Mouse (Mus musculus) kidney, postnatal 4 days (tissue): ENCODE data around the gene Osbpl5.

Source experiments
- DNase-seq, 2 experiments: peaks; one replicate each; pipeline ENCODE4 v3.0.0; 2021; ENCODE audit warnings: mixed read lengths in 2 of 2

Osbpl5 gene

DNA sequence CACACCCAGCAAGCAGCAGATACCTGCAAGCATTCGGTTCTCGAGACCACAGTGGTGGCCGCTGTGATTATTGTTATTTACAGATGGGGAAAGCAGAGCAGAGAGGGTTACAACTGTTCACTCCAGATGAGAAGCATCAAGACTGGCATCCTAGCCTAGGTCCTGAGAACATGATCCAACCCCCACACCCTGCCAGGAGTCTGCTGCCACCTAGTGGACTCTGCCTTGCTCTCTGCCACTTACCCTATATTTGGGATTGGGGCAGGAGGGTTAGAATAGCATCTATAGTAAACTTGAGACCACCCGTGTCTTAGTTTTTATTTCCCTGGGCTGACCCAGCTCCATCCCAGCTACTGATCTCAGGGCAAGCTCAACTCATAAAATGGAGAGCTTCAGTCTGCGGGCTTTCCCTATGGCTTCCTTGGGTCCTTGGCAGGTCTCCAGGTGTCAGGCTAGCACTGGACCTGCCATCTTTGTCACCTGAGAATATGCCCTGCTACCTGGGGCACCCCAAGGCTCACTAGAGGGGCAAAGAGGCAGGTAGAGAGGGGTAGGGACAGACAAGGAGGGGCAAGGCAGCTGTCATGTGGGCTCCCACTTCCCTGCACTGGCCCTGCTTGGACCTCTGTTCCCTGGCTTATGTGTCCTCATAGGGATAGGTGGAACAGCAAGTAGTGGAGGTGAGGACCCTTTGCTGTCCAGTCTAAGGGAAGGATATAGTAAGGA is 2.6 kb downstream of the Osbpl5 start:
- peak; percentile 79 to 83 for DNase-seq

DNA sequence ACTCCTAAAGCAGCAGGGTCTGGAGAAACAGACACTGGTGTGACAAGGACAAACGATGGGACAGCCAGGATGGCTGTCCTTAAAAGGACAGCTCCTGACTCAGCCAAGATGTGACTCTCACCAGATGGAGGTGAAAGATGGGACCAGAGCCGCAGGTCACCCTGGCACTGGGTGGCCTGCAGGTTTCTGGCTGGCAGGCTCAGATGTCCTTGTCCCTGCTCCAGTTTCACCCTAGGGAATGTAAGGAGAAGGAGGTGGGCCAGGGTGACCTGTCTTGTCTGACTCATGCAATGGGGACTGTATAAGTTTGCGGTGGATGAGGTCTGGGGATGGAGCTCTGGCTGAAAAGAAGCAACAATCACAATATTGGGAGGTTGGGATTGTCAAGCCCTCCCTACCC is 4.2 kb downstream of the Osbpl5 start:
- DNase-seq, result no peak

DNA sequence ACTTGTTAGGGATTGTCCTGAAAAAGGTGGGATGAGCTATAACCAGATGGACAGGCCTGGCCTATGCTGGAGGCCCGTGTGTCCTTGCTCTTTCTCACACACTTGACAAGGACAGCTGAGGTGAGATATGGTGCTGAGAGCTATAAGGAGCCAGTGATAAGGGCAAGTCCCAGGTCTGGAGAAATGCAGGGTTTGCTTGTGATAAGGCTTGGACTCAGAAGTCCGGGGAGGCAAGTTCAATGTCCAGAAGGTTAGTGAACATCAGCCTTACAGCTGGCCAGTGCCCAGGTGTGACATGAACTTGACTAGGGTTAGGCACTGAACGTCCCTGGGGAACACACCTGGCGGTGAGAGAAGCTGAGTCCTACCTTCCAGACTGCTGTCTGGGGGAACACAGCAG is 4.7 kb downstream of the Osbpl5 start:
- no peak for DNase-seq

DNA sequence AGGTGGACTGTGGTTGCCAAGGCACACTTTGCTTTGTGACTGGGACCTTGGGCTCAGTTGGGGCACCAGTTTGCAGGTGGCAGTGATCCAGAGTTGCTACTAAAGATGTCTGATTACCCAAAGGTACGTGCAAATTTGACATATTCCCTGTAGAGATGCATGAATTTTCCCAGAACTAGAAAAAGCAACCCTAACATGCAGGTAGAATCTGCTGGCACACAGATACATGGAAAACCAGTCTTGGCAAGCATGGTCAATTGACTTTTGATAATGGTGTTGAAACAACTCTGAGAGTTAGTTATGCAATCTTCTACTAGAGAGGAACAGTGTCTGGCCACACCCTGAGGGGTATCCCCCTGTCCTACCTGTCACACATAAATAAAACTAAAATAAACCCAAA is 5.4 kb downstream of the Osbpl5 start:
- no peak for DNase-seq

DNA sequence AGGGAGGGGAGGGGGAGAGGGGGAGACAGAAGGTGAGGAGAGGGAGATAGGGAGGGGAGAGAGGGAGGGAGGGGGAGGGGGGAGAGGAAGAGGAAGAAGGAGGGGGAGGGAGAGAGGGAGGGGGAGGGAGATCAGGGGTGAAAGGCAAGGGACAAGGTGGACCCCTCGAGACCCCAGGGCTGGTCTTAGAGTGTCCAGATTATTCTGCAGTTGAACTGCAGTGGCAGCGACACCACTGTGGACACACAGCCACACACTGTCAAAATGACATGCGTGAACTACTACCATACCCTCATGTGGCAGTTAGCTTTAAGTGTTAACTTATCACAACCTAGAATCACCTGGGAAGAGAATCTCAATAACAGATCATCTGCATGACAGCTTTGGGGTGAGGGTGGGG is 7.7 kb downstream of the Osbpl5 start:
- no peak for DNase-seq

DNA sequence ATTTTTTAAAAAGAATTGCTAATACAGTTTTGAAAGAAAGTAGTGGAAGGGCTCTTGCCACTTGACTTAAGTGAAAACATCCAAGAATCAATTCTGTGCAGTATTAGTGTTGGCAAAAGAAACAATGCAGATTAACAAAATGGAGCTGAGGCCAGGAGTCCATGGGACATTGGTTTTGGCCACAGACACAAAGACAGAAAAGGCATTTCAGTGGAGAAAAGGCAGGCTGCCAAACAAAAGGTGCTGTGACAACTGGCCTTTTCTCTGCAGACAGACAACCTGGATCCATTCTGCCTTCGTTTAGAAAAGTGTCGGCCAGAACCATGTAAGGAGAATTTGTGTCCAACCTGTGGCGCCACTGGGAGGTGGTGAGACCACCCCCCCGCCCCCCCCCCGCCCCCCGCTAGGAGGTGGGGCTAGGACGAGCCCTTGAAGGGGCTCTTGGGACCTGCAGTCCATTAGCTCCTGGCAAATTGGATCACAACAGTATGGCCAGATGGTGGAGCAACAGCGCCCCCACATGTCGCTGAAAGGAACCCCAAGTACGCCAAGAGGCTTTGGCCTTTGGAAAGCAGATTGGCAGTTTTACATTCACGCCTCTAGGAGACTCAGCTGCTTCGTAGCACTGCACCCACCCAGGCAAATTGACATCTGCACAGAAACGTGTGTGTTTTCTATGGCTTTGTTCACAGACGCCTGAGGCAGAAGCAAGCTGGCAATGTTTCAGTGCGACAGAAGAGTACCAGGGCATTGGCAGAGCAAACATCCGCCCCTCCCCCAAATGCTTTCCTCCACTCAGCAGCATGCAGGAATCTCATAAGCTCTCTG is 8.5 kb downstream of the Osbpl5 start:
- DNase-seq, result peak; percentile 95 to 96

DNA sequence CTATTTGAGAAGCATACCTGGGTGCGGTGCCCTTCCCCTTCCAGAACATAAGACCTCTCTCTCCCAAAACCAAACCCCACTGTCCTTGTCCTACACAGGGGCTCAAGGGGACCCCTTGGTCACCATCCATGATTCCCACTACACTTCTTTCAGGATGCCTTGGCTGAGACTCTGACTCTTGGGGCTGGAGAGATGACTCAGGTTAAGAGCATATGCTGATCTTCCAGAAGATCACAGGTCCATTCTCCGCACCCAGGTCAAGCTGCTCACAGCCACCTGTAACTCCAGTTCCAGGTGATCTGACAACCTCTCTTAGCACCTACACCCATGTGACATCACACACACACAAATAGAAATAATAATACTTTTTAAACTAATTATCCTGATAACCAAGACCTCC is 16.1 kb downstream of the Osbpl5 start:
- DNase-seq, result no peak

DNA sequence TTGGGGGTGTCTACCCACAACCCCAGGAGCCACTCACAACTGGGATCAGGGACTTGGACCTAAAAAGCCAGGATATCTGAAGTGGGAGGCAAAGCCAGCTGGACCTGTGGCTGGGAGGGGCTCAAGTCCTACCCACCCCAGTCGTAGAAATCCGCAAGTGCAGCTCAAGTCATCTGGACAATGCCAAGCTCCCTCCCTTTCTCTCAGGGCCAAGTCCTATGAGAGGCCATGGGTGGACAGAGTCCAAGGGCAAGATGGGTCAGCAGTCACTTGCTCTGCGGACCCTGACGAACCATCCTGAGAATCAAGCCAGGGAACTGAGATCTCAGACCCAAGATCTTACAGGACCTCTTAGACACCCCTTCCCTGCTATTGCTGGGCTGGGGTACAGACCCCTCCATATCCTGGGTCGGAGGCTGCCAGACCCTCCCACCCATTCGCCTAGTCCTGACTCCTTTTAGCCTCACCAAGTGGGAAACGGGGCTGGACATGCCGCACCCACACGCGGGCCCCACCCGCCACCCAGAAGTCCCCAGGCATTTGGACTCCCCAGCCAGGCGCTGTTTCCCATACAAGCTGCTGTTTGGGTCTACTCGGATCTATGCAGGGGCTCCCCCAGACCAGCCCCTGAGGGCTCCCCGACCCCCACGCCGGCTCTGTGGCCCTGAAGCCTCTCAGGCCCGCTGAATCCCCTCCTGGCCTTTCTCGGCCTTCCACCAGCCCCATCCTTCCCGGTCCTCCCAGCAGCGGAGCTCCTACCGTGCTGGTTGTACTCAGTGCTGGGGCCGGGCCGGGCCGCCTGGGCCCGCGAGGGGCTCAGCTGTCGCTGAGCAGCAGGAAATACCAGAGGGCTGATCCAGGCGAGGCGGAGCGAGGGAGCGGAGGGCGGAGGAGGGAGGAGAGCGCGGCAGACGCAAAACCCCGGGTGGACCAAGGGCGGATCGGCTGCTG is 17.0 kb downstream of the Osbpl5 start:
- DNase-seq, result peak; percentile 91 to 94

DNA sequence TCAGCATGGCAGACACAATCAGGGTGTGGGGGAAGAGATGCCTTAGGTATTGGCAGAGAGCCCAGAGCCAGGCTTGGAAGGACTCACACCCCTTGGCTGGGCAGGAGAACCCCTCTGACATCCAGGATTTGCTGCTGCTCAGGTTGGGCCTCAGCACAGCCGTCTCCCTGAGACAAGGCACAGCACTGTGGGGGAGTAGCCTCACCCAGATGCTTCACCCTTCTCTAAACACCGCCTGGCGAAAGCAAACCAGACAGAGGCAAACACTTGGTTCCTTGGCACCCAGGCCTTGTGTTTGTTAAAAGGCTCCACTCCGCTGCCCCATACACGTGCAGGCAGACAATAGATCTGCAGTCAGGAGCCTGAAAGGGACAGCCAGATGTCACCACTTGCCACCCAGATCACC is 18.2 kb downstream of the Osbpl5 start:
- peak; percentile 41 to 60 for DNase-seq

DNA sequence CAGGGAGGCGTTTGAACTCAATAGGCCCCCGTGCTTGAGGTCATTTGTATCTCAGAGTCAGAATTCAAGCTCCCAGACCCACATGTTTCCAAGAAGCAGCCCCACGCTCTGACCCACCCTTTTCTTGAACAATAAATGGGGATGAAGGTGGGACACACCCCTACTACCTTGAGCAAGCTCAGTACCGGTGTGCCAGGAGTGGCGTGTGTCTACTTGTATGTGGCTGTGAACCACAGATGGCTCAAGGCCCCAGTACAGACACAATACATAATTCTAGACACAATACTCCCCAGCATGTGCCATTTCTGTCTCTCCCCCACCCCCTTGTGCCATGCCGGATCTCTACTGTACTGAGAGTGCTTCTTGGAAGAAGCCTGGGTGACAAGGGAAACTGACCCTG is 18.6 kb downstream of the Osbpl5 start:
- no peak for DNase-seq

DNA sequence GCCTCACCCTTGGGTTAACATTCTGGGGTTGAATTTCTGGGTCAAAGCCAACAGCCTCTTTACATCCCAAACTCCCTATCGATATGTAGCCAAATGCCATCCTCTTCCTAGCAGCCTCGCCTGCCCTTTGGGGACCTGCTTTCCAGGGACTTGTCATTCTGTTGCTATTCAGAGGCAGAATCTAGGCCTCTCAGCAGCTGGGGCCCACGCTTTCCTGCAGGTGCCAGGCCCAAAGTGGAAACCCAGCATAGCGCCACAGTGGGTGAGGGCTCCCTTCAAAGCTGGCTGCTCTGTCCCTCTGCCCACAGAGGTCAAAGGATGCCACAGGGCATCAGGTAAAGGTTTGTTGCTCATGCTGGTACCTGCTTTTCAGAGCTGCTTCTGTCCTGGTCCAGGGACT is 23.0 kb downstream of the Osbpl5 start:
- DNase-seq, result no peak

DNA sequence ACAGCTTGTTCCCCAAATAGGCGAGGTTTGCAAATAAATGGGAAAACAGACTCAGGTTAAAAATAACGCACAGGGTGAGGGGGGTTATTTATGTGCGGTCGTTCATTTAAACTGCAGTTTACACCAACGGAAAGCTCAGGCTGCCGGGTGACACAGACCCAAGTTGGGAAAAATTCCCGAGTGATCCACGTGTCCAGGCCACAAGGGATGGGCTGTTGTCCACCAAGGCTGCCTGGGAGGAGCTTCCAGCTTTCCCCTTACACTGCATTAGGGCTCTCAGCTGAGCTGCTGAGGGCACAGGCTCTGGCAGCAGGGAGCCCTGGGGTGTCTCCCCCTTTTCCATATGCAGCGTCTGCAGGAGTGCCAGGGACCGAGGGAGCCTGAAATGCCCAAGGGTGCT is 26.9 kb downstream of the Osbpl5 start:
- peak; percentile 55 to 67 for DNase-seq

DNA sequence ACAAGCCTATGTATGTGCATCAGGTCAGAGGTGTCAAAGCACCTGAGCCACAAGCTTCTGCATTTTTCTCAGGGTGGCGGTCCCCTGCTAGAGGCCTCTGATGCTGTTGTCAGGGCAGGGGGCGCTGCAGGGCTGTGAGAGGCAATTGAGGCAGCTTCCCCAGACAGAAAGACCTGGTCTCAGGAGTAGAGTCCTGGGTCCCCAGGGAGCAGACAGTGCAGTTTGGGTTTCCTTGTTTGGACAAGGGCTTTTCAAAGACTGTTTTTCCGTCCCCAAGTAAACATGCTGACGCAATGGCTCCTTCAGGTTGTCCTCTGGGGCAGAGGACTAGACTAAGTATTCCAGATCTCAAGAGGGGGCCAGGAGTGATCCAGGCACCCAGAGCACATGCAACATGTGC is 30.4 kb downstream of the Osbpl5 start:
- DNase-seq, result no peak

DNA sequence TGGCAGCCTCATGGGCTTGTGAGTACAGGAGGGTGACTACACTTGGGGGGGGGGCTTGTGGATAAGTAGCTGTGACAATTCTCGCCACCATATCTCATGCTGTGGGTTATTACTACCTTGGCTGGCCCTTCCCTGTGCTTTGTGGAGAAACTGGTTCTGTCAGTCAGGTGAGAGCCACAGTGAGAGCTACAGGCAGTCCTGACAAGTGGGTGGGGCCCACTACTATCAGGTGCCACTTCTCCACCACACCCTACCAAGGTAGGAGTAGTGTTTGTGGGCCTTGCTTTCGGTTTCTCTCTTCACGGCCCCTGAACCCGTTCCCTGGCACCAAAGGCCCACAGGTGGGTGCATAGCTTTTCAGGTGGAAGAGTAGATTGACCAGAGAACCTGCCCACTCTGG is 32.9 kb downstream of the Osbpl5 start:
- DNase-seq, result no peak

DNA sequence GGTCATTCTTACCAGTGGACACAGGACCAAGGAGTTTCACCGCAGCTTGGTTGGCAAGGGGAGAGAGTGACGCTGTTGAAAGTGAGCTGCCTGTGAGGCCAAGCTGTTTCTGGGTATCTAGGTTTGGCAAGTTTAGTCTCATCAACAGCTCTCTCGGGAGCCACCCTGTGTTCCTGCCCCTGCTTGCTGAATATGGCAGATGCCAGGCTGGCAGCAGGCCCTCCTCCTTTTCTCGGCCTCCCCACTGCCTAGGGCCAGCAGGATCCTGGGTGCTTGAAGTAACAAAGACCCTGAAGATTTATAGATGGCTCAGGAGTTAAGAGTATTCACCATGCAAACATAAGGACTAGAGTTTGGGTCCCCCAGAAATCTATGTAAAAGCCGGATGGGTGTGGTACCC is 34.1 kb downstream of the Osbpl5 start:
- no peak for DNase-seq

DNA sequence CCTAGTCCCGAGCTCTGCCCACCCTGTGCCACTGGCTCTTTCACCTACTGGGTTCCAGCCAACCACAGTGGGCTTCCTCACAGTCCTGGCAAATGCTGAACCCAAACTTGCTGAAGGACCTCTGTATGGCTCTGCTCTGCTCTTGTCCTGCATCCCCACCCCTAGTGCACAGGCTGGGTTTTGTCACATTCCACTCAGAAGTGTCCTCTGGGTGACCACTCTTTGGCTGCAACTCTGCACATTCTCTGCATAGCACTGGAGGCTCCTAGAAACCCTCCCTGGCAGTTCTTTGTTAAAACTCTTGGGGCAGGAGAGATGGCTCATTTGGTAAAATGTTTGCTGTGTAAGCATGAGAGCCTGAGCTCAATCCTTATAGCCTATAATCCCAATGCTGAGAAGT is 39.0 kb downstream of the Osbpl5 start:
- peak; percentile 69 to 80 for DNase-seq

DNA sequence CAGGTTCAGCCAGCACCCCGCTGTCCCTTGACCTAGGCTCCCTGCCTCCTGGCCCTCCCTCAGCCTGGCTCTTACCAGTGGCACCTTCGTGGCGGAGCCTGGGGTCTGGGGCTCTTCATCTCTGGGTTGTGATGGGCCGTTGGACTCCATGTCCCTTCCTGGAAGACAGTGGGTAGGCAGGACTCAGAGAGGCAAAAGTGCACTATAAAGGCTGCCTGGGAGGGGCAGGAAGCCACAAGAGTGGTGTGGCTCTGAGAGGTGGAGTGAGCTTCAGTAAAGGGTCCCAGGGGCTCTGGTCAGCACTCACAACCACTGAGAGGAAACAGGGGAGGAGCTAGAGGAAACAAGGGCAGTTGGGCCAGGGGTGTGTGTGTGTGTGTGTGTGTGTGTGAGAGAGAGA is 43.4 kb downstream of the Osbpl5 start:
- no peak for DNase-seq

DNA sequence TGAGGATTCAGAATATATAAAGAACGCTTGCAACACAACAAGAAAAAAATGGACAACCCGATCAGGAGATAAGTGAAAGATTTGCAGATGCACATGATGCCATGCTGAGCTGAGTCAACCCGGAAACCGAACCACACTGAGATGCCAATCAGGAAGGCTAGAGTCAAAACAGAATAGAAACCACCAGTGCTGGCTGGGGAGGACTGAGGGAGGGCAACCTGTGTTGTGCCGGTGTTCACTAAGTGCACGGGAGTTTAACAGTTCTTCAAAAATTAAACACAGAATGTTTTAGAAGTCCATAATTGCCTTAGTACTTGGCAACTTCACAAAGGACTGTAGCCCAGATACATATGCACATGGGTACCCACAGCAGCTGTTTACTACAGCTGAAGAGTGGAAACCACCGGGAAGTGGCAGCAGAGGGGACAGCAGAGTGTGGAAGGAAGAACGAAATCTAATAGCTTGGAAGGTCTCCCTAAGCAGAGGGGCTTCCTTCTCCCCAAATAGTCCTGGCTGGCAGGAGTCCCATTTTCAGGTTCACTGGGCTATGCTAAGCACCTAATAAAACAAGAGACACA is 43.9 kb downstream of the Osbpl5 start:
- peak in 1 of 2 experiments; percentile 14 for DNase-seq

DNA sequence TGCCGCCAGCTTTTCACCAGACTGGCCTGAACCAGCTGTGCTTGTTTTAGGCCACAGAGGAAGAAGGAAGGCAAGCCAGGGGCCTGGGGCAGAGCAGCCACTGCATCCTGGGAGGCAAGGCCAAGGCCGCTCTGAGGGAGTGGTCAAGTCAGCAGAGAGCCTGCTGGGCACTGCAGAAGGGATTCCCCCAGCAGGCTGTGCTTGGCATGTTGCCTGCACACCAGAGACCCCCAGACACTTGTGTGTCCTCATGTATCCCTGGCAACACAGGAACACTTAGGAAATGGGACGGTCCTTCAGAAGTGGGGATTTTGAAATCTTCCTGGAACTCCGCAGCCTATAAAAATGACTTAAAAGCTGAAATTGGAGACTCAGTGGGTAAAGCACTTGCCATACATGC is 44.8 kb downstream of the Osbpl5 start:
- DNase-seq, result peak; percentile 34 to 47

DNA sequence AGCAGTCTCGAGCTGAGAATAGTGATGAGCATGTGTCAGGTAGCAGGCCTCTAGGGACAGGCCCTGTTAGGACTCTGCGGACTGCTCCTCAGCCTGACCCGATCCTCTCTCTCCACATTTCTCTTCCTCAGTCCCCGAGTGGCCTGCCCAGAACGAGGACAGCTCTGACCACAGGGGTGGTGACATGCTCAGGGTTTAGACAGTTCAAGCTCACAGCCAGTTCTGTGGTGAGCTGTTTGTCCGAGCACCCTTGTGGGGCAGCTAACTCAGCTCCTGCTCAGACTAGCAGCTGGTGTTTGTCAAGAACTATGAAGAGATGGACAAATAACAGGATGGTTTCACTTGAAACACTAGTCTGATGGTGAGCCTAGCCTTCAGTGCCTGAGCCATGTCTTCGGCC is 45.4 kb downstream of the Osbpl5 start:
- peak in 1 of 2 experiments; percentile 22 for DNase-seq

DNA sequence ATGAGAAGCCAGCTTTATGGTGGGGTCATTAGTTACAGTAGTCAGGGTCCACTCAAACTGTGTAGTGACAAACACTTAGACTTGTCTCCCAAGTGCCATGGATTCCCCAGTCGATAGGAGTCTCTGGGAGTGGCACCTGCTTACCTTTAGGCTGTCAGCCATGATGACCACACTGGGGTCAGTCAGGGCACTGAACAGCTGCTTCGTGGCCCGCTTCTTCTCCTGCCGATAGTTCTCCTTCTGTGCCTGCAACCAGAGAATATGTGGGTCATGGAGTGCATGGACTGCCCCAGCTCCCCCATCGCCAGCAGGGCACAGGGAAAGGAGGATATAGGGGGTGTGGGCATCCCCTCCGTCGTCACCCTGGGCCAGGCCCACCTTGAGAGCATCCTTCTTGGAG is 47.4 kb downstream of the Osbpl5 start:
- DNase-seq, result no peak

DNA sequence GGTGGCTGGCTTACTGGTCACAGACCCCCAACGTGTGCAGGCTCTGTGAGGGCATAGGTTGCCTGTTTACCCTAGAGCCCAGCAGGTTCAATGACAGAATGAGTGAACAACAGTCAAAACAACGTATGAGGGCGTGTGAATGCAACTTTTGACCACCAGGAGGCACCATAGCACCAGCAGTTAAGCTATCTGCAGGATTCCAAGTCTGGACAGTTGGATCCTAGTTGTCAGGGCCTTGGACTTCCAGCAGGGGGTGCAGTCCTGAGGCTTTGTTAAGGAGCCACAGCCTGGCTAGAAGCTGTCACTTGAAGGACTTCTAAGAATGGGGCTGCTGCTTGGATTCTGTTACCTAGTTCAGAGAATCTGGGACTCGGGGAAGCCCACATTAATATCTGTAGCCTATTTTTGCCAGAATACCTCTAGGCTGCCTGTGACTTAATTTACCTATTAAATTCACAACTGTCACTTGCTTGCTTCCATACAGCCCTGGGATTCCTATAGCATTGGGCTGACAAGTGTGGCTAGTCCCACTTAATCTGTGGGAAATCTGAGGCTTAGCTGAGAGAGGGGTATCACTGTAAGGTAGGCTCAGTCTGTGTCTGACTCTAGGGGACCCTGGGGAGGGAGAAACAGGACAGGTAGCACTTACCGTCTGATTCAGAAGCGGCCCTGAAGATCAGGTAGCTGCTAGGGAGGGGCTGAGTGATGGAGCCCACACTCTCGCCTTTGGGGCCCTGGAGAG is 49.9 kb downstream of the Osbpl5 start:
- DNase-seq, result peak; percentile 97
